Mouse (Mus musculus) lung, embryonic 16.5 days (tissue): ENCODE measurements around the gene Prkaca. TPM values are rescaled to one million over a fixed set of nuclear protein-coding genes. Genes with fewer than 3 reads are reported as not detected.

Experiments
- ATAC-seq: fragments of 200-750 bp; cut with Nextera tagmentation; 2 replicates; pipeline ENCODE4 v1.8.0; 2017; ENCODE audit warnings: low read depth, mild to moderate bottlenecking, moderate library complexity
- H3K27ac ChIP-seq: fragments of 300-500 bp; sonication (generic); 2 replicates; pipeline ENCODE4 v1.5.1; 2014; ENCODE audit warnings: mild to moderate bottlenecking, control low read depth, low read length
- H3K27me3 ChIP-seq: fragments of 300-500 bp; sonication (generic); 2 replicates; pipeline ENCODE4 v1.6.1; 2014; ENCODE audit warnings: low read depth, low read length, mixed read lengths; ENCODE audit not compliant: control insufficient read depth, insufficient read depth
- H3K36me3 ChIP-seq: fragments of 300-500 bp; sonication (generic); 2 replicates; pipeline ENCODE4 v1.6.1; 2014; ENCODE audit warnings: low read length; ENCODE audit not compliant: control insufficient read depth, insufficient read depth
- H3K4me1 ChIP-seq: fragments of 300-500 bp; sonication (generic); replicated peaks from 2 replicates; pipeline ENCODE4 v1.6.1; 2014; ENCODE audit warnings: low read length, mixed read lengths; ENCODE audit not compliant: control insufficient read depth, insufficient read depth
- H3K4me2 ChIP-seq: fragments of 300-500 bp; sonication (generic); 2 replicates; pipeline ENCODE4 v1.6.1; 2014; ENCODE audit warnings: low read depth, low read length, control low read depth
- H3K4me3 ChIP-seq: fragments of 300-500 bp; sonication (generic); 2 replicates; pipeline ENCODE4 v1.5.1; 2014; ENCODE audit warnings: mild to moderate bottlenecking, low read length, control low read depth
- H3K9ac ChIP-seq: fragments of 300-500 bp; sonication (generic); 2 replicates; pipeline ENCODE4 v1.6.1; 2014; ENCODE audit warnings: low read length, control low read depth
- H3K9me3 ChIP-seq: fragments of 300-500 bp; sonication (generic); 2 replicates; pipeline ENCODE4 v1.6.1; 2016; ENCODE audit warnings: low read length; ENCODE audit not compliant: control insufficient read depth
- WGBS: fragments of 180-500 bp; shearing (Covaris S2); extraction: QIAGEN DNeasy Blood & Tissue Kit; methylation state at CpG from one replicate; pipeline ENCODE4 v1.1.7; 2014; 5-methylcytosine and 5-hydroxymethylcytosine counted together
- polyA plus RNA-seq: library from polyadenylated mRNA; unstranded; fragments of >200 nt; fragmentation: Nextera tagmentation; extraction: Ambion mirVana; gene quantifications from 2 replicates; pipeline ENCODE4 v1.2.1, GENCODE M21; 2015

Prkaca gene
- polyA plus RNA-seq, 1 experiment from 2014 or later, result 133 TPM

- H3K36me3 ChIP-seq, result no peaks in the 10 kb centered on the region
- no peak overlapping the region for H3K27ac ChIP-seq
- H3K4me1 ChIP-seq, result peaks cover 26% of the 10 kb centered on the region
- H3K9ac ChIP-seq, result no peak overlapping the region
- H3K4me3 ChIP-seq, result no peak overlapping the region
- H3K9me3 ChIP-seq, result no peaks in the 10 kb centered on the region
- ATAC-seq, result no peak
- WGBS, result 72% methylated on average over 9 of the region's 9 CpGs
- peaks cover 3% of the 10 kb centered on the region; the same call in 1 of the 2 replicates for H3K27me3 ChIP-seq
- H3K4me2 ChIP-seq, result no peak overlapping the region
These were observed 46.9 kb downstream of the Prkaca start for GRCm38 (mm10) chr8:84019738-84020137.

GRCm38 (mm10) chr8:84021096-84021495, 48.3 kb downstream of the Prkaca start, which contains the start of gene Palm3:
Gene Palm3 (plus strand): TSS chr8:84021471.
- Histone ChIP-seq H3K4me2 (peak within 1 kb of the TSS; percentile 49), H3K4me1 (peaks cover 31% of the 10 kb centered on the region), H3K27me3 (peaks cover 9% of the 10 kb centered on the region; the same call in 1 of the 2 replicates), H3K9me3 (no peaks in the 10 kb centered on the region), H3K27ac (peak within 1 kb of the TSS; percentile 84), H3K4me3 (peak within 1 kb of the TSS; percentile 40), H3K36me3 (no peaks in the 10 kb centered on the region), H3K9ac (peak within 1 kb of the TSS; percentile 52)
- peak; percentile 74 for ATAC-seq
- WGBS, result 3% methylated on average over 18 of the region's 18 CpGs

DNA sequence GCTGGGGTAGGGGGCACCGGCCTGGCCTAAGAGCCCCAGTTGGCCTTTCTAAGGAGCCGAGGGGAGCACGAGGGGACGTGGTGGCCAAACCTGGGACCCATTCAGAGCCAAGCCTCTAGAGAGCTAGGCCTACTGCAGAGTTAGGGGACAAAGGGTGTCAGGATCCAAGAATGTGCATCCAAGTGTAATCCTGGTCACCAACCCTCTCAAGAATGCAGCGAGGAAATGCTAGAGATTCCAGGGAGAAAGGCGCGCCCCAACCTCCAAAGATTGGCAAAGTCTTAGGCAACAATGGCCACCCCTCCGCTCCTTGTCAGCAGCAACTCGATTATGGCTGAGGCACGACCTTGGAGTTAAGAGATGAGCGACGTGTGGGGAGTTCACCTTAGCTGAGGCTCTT, 48.8 kb downstream of the Prkaca start:
- 31% methylated on average over 12 of the region's 12 CpGs for WGBS
- H3K36me3 ChIP-seq, result no peaks in the 10 kb centered on the region
- peak overlapping the region; percentile 52 for H3K9ac ChIP-seq
- H3K27me3 ChIP-seq, result peaks cover 12% of the 10 kb centered on the region
- H3K27ac ChIP-seq, result peak overlapping the region; percentile 84
- peak overlapping the region; percentile 49 for H3K4me2 ChIP-seq
- H3K4me1 ChIP-seq, result peaks cover 31% of the 10 kb centered on the region
- ATAC-seq, result peak; percentile 13; the same call in 1 of the 2 replicates
- H3K4me3 ChIP-seq, result peak overlapping the region; percentile 40
- H3K9me3 ChIP-seq, result no peaks in the 10 kb centered on the region

DNA sequence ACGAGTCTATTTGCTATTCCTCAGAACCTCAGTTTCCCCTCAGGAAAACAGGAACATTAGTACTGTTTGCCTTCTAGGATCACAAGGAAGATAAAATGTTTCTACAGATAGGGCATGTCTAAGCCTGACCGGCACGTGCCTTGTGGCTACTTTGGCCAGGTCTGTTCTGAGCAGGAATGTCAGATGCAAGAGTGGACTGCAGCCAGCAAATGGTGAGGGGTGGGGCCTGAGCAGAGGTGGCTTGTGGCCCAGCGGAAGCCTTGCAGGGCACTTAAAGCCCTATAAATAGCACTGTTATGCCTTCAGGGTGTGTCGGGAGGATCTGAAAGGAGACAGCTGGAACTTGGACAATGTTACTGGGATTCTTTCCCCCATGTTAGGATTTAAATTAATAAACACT, 50.3 kb downstream of the Prkaca start:
- Histone ChIP-seq H3K4me3 (no peak overlapping the region), H3K27ac (peak overlapping the region; percentile 42; the same call in 1 of the 2 replicates), H3K4me1 (peaks cover 31% of the 10 kb centered on the region), H3K9me3 (no peaks in the 10 kb centered on the region), H3K36me3 (no peaks in the 10 kb centered on the region), H3K4me2 (peak overlapping the region; percentile 26), H3K27me3 (peaks cover 18% of the 10 kb centered on the region), H3K9ac (no peak overlapping the region)
- ATAC-seq, result peak; percentile 47
- WGBS, result 7% methylated on average over 5 of the region's 5 CpGs

- peak overlapping the region; percentile 26 for H3K4me2 ChIP-seq
- ATAC-seq, result no peak
These were observed 50.8 kb downstream of the Prkaca start for GRCm38 (mm10) chr8:84023631-84024030.

GRCm38 (mm10) chr8:84024171-84024570, 51.4 kb downstream of the Prkaca start:
- no peak overlapping the region for H3K27ac ChIP-seq
- no peaks in the 10 kb centered on the region for H3K9me3 ChIP-seq

More at GRCm38 (mm10) chr8:84023631-84024030, 50.8 kb downstream of the Prkaca start:
- 59% methylated on average over 1 of the region's 1 CpGs for WGBS
- Histone ChIP-seq H3K27ac (no peak overlapping the region; the same call in 1 of the 2 replicates), H3K4me1 (peaks cover 31% of the 10 kb centered on the region), H3K9me3 (no peaks in the 10 kb centered on the region), H3K27me3 (peaks cover 18% of the 10 kb centered on the region), H3K36me3 (no peaks in the 10 kb centered on the region), H3K4me3 (no peak overlapping the region), H3K9ac (no peak overlapping the region)

DNA sequence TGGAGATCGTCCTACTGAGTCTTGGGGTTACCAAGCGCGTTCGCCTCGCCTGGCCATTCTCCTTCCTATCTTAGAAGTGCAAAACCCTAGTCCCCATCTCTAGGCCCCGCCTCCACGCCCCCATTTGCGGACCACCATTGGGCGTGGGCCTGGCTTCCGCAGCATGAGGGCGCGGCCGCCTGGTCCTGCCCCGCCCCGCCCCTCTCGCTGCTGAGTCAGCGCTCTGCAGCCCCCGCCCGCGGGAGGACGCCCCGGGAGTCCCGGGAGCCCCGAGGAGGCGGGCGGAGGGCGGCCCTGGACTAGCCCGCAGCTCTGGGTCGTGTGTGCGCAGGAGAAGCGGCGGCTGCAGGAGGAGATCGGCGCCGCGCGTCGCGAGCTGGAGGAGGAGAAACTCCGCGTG, 53.1 kb downstream of the Prkaca start:
- no peak overlapping the region for H3K27ac ChIP-seq
- H3K9me3 ChIP-seq, result no peaks in the 10 kb centered on the region
- H3K4me3 ChIP-seq, result peak overlapping the region; percentile 46
- peaks cover 18% of the 10 kb centered on the region for H3K27me3 ChIP-seq
- H3K4me1 ChIP-seq, result peaks cover 31% of the 10 kb centered on the region
- H3K9ac ChIP-seq, result peak overlapping the region; percentile 58
- peak overlapping the region; percentile 67 for H3K4me2 ChIP-seq
- no peaks in the 10 kb centered on the region for H3K36me3 ChIP-seq
- peak; percentile 66 for ATAC-seq
- 2% methylated on average over 41 of the region's 41 CpGs for WGBS

More at GRCm38 (mm10) chr8:84024171-84024570, 51.4 kb downstream of the Prkaca start:
- peaks cover 18% of the 10 kb centered on the region for H3K27me3 ChIP-seq
- H3K4me3 ChIP-seq, result no peak overlapping the region
- no peak overlapping the region for H3K9ac ChIP-seq
- no peak for ATAC-seq
- no peaks in the 10 kb centered on the region for H3K36me3 ChIP-seq
- 12% methylated on average over 10 of the region's 10 CpGs for WGBS
- no peak overlapping the region for H3K4me2 ChIP-seq
- H3K4me1 ChIP-seq, result peaks cover 31% of the 10 kb centered on the region

GRCm38 (mm10) chr8:84027449-84027848, 54.7 kb downstream of the Prkaca start:
- Histone ChIP-seq H3K36me3 (no peaks in the 10 kb centered on the region), H3K27me3 (peaks cover 15% of the 10 kb centered on the region), H3K9me3 (no peaks in the 10 kb centered on the region), H3K4me1 (peaks cover 22% of the 10 kb centered on the region), H3K27ac (no peak overlapping the region), H3K9ac (no peak overlapping the region), H3K4me2 (no peak overlapping the region), H3K4me3 (no peak overlapping the region)
- no peak for ATAC-seq
- 14% methylated on average over 10 of the region's 10 CpGs for whole genome bisulfite sequencing

DNA sequence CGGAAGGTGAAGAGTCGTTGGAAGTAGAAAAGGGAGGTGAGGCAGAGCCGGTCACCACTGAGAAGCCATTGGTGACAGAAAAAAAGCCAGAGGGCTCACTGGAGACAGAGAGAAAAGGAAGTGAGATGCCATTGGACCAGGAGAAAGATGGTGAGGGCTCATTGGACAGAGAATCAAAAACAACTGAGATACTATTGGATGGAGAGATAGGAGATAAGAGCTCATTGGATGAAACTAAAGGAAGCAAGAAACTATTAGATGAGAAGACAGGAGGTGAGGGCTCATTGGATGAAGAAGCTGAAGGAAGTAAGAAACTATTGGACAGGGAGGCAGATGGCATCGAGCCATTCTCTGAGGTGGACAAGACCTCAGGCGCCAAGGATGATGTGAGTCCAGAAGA, 56.5 kb downstream of the Prkaca start:
- H3K4me2 ChIP-seq, result no peak overlapping the region
- peaks cover 15% of the 10 kb centered on the region for H3K27me3 ChIP-seq
- ATAC-seq, result no peak
- no peak overlapping the region for H3K4me3 ChIP-seq
- no peak overlapping the region for H3K27ac ChIP-seq
- H3K9ac ChIP-seq, result no peak overlapping the region
- WGBS, result 83% methylated on average over 5 of the region's 5 CpGs
- H3K9me3 ChIP-seq, result no peaks in the 10 kb centered on the region
- H3K36me3 ChIP-seq, result no peaks in the 10 kb centered on the region
- H3K4me1 ChIP-seq, result peaks cover 5% of the 10 kb centered on the region
